Mouse (Mus musculus) heart, embryonic 11.5 days (tissue): ENCODE data around the gene Arhgap30. TPM values are rescaled to one million over a fixed set of nuclear protein-coding genes. Genes with fewer than 3 reads are reported as not detected.

Source experiments
- ATAC-seq: fragments of 200-750 bp; cut with Nextera tagmentation; replicated peaks from 2 replicates; pipeline ENCODE4 v1.8.0; 2017; ENCODE audit warnings: moderate library complexity; ENCODE audit not compliant: insufficient number of reproducible peaks, low FRiP score, low TSS enrichment
- H3K27ac ChIP-seq: fragments of 300-500 bp; sonication (generic); 2 replicates; pipeline ENCODE4 v1.5.1; 2014; ENCODE audit warnings: mild to moderate bottlenecking, low read depth, low read length
- H3K27me3 ChIP-seq: fragments of 300-500 bp; sonication (generic); 2 replicates; pipeline ENCODE4 v1.6.1; 2014; ENCODE audit warnings: mild to moderate bottlenecking, low read length, mixed read lengths; ENCODE audit not compliant: control insufficient read depth, insufficient read depth
- H3K36me3 ChIP-seq: fragments of 300-500 bp; sonication (generic); 2 replicates; pipeline ENCODE4 v1.6.1; 2014; ENCODE audit warnings: mild to moderate bottlenecking, low read length, moderate library complexity, mixed read lengths; ENCODE audit not compliant: control insufficient read depth, insufficient read depth
- H3K4me1 ChIP-seq: fragments of 300-500 bp; sonication (generic); 2 replicates; pipeline ENCODE4 v1.6.1; 2014; ENCODE audit warnings: low read length; ENCODE audit not compliant: control insufficient read depth, insufficient read depth
- H3K4me2 ChIP-seq: fragments of 300-500 bp; sonication (generic); 2 replicates; pipeline ENCODE4 v1.6.1; 2014; ENCODE audit warnings: mild to moderate bottlenecking, moderate library complexity
- H3K4me3 ChIP-seq: fragments of 300-500 bp; sonication (generic); 2 replicates; pipeline ENCODE4 v1.5.1; 2014; ENCODE audit warnings: low read depth, low read length
- H3K9ac ChIP-seq: fragments of 300-500 bp; sonication (generic); 2 replicates; pipeline ENCODE4 v1.6.1; 2014; ENCODE audit warnings: mild to moderate bottlenecking, low read depth, low read length, moderate library complexity
- H3K9me3 ChIP-seq: fragments of 300-500 bp; sonication (generic); replicated peaks from 2 replicates; pipeline ENCODE4 v1.6.1; 2016; ENCODE audit warnings: low read length; ENCODE audit not compliant: control insufficient read depth
- WGBS: fragments of 180-500 bp; shearing (Covaris S2); extraction: QIAGEN DNeasy Blood & Tissue Kit; methylation state at CpG from one replicate; pipeline ENCODE4 v1.1.7; 2014; ENCODE audit not compliant: insufficient replicate concordance; 5-methylcytosine and 5-hydroxymethylcytosine counted together
- polyA plus RNA-seq: library from polyadenylated mRNA; unstranded; fragments of >200 nt; fragmentation: Nextera tagmentation; extraction: Ambion mirVana; gene quantifications from 2 replicates; pipeline ENCODE4 v1.2.1, GENCODE M21; 2014

Gene Arhgap30
- polyA plus RNA-seq, 1 experiment from 2014 or later, result 0.44 TPM

- Histone ChIP-seq H3K4me2 (peak overlapping the region; percentile 49), H3K27me3 (no peaks in the 10 kb centered on the region), H3K4me1 (peaks cover 25% of the 10 kb centered on the region), H3K4me3 (no peak overlapping the region), H3K9ac (no peak overlapping the region), H3K36me3 (0 out of 2 replicates have a peak, but pooled peaks cover 2% of the 10 kb centered on the region), H3K9me3 (peaks cover 6% of the 10 kb centered on the region; the same call in 1 of the 2 replicates), H3K27ac (peak overlapping the region; percentile 62)
- ATAC-seq, result no peak
- 33% methylated on average over 7 of the region's 7 CpGs for WGBS
These were observed 53.0 kb downstream of the Arhgap30 start for GRCm38 (mm10) chr1:171441466-171442412.

GRCm38 (mm10) chr1:171442413-171442760 is 53.6 kb downstream of the Arhgap30 start:
- no peak for ATAC-seq
- Histone ChIP-seq H3K9me3 (peaks cover 6% of the 10 kb centered on the region; the same call in 1 of the 2 replicates), H3K36me3 (0 out of 2 replicates have a peak, but pooled peaks cover 2% of the 10 kb centered on the region), H3K9ac (no peak overlapping the region), H3K4me3 (no peak overlapping the region), H3K4me2 (peak overlapping the region; percentile 49), H3K27me3 (no peaks in the 10 kb centered on the region), H3K27ac (peak overlapping the region; percentile 62), H3K4me1 (peaks cover 26% of the 10 kb centered on the region)
- WGBS, result 53% methylated on average over 8 of the region's 8 CpGs

- no peak overlapping the region for H3K4me3 ChIP-seq
- H3K9ac ChIP-seq, result no peak overlapping the region
- H3K27ac ChIP-seq, result no peak overlapping the region
- H3K27me3 ChIP-seq, result no peaks in the 10 kb centered on the region
- ATAC-seq, result no peak
- no peak overlapping the region for H3K4me2 ChIP-seq
- WGBS, result 82% methylated on average over 5 of the region's 5 CpGs
- H3K9me3 ChIP-seq, result peaks cover 6% of the 10 kb centered on the region; the same call in 1 of the 2 replicates
- 0 out of 2 replicates have a peak, but pooled peaks cover 2% of the 10 kb centered on the region for H3K36me3 ChIP-seq
- peaks cover 25% of the 10 kb centered on the region for H3K4me1 ChIP-seq
These were observed 56.3 kb downstream of the Arhgap30 start for GRCm38 (mm10) chr1:171445050-171445449.

DNA sequence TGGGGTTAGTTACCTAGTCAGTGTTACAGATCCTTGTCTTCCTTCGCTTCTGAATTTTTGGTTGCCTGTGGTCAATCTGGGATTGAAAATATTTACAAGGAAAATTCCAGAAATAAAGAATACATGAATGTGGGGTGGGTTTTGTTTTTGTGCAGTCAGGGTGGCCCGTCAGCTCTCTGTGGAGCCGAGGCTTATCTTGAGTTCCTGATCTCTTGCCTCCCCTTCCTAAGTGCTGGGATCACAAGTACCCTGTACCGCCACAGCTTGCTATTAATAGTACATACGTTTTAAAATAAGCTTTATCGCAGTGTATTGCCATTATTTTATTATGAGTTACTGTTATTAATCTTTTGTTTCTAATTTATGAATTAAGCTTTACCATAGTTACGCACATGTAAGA is 58.1 kb downstream of the Arhgap30 start:
- Histone ChIP-seq H3K27ac (no peak overlapping the region), H3K9me3 (peaks cover 6% of the 10 kb centered on the region; the same call in 1 of the 2 replicates), H3K4me3 (no peak overlapping the region), H3K4me2 (peak overlapping the region; percentile 12; the same call in 1 of the 2 replicates), H3K27me3 (no peaks in the 10 kb centered on the region), H3K9ac (no peak overlapping the region), H3K4me1 (peaks cover 18% of the 10 kb centered on the region), H3K36me3 (0 out of 2 replicates have a peak, but pooled peaks cover 2% of the 10 kb centered on the region)
- 43% methylated on average over 7 of the region's 7 CpGs for WGBS
- no peak for ATAC-seq

DNA sequence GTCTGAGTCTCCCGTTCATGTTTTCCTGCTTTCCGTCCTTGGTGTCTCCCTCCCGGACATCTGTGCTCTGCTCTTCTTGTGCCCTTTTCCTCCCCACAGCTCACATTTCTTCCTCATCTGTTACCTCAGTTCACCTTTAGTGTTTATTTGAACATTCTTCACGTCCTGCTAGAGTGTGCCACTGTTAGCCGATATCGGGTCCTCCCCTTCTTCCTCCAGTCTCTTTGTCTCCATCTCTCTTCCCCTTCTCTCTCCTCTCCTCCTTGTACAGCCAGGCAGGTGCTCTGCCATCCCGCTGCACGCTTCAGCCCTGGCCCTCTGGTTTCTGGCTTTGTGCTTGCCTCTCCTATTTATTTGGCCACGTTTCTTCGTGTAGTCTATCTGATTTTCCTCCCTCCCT is 58.9 kb downstream of the Arhgap30 start:
- Histone ChIP-seq H3K9me3 (peaks cover 6% of the 10 kb centered on the region; the same call in 1 of the 2 replicates), H3K27me3 (no peaks in the 10 kb centered on the region), H3K27ac (peak overlapping the region; percentile 46), H3K9ac (peak overlapping the region; percentile 56), H3K4me2 (peak overlapping the region; percentile 50), H3K36me3 (0 out of 2 replicates have a peak, but pooled peaks cover 2% of the 10 kb centered on the region), H3K4me1 (peaks cover 13% of the 10 kb centered on the region), H3K4me3 (no peak overlapping the region)
- WGBS, result 26% methylated on average over 10 of the region's 10 CpGs
- no peak for ATAC-seq

DNA sequence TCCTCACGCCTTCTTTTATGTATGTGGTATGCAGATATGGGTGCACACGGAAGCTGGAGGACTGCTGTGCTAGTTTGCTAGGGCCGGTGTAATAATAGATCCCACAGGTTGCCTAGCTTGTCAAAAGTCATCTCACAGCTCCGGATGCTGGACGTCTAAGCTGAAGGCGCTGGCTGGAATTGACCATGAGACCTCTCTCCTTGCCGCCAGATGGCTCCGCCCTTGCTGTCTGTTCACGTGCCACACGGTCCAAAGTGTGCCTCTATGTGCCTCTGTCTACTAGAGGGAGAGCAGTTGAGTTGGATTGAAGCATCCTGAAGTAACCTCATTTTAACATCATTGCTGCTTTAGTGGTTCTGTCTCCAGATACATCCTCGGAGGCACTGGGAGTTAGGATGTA is 61.3 kb downstream of the Arhgap30 start:
- Histone ChIP-seq H3K4me3 (no peak overlapping the region), H3K9ac (no peak overlapping the region), H3K4me2 (no peak overlapping the region), H3K27me3 (no peaks in the 10 kb centered on the region), H3K4me1 (peaks cover 13% of the 10 kb centered on the region), H3K9me3 (no peaks in the 10 kb centered on the region), H3K36me3 (no peaks in the 10 kb centered on the region), H3K27ac (no peak overlapping the region)
- 69% methylated on average over 11 of the region's 11 CpGs for WGBS
- no peak for ATAC-seq

DNA sequence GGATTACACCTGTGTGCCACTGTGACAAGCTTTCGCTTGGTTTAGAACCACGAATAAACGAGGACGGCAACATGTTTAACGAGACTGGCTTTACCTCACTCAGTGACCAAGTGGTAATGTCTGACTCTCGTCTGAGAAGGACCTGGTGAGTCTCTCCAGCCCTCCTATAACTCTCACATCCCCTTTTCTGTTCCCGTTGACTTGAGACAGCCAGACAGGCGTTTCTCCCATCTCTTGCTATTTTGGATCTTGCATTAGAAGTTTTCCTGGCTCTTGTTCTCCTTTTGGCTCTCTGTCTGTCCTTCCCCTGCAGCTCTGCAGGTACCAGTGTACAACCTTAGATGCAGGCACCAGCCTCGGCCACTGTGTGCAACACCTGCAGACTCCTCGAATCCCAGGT is 62.2 kb downstream of the Arhgap30 start:
- no peak overlapping the region for H3K4me2 ChIP-seq
- no peaks in the 10 kb centered on the region for H3K27me3 ChIP-seq
- H3K4me1 ChIP-seq, result peaks cover 13% of the 10 kb centered on the region
- no peak overlapping the region for H3K27ac ChIP-seq
- WGBS, result 73% methylated on average over 10 of the region's 10 CpGs
- H3K4me3 ChIP-seq, result no peak overlapping the region
- no peaks in the 10 kb centered on the region for H3K9me3 ChIP-seq
- no peak for ATAC-seq
- no peaks in the 10 kb centered on the region for H3K36me3 ChIP-seq
- no peak overlapping the region for H3K9ac ChIP-seq

GRCm38 (mm10) chr1:171452522-171452921 is 63.8 kb downstream of the Arhgap30 start:
- H3K4me2 ChIP-seq, result no peak overlapping the region
- H3K4me1 ChIP-seq, result peaks cover 9% of the 10 kb centered on the region
- H3K9me3 ChIP-seq, result no peaks in the 10 kb centered on the region
- ATAC-seq, result no peak
- no peak overlapping the region for H3K4me3 ChIP-seq
- H3K9ac ChIP-seq, result no peak overlapping the region
- H3K36me3 ChIP-seq, result no peaks in the 10 kb centered on the region
- no peak overlapping the region for H3K27ac ChIP-seq
- 59% methylated on average over 5 of the region's 5 CpGs for WGBS
- H3K27me3 ChIP-seq, result no peaks in the 10 kb centered on the region
